Mouse (Mus musculus) left cerebral cortex, adult 18-20 months (tissue): ENCODE data around the gene Il12a. TPM values are rescaled to one million over a fixed set of nuclear protein-coding genes. Genes with fewer than 3 reads are reported as not detected.

ENCODE experiments used
- DNase-seq, 2 experiments: peaks; one replicate each; pipeline ENCODE4 v3.0.0; 2021 to 2022; ENCODE audit warnings: low spot score in 2 of 2, mixed read lengths in 1 of 2
- long read RNA-seq, 2 experiments: library from polyadenylated mRNA; stranded (forward); transcript quantifications; one replicate each; pipeline ENCODE4 v2.0.0; 2021
- total RNA-seq, 2 experiments: library from RNA; stranded (reverse); gene quantifications; 2 replicates each; pipeline ENCODE4 v1.2.3; 2021

Il12a gene
- total RNA-seq: 1 to 10 TPM; 4.6 to 4.7 TPM
- long read RNA-seq, experiment 1, partial matches to known transcripts: 0 of 5 reads
- long read RNA-seq, experiment 1, other reads (novel, unspliced or antisense): 3 of 5 reads
- long read RNA-seq, experiment 2, partial matches to known transcripts: 1 of 5 reads
- long read RNA-seq, experiment 2, other reads (novel, unspliced or antisense): 2 of 5 reads

- DNase-seq: no peak
Observed at GRCm38 (mm10) chr3:68690344-68690743, at the start of gene Il12a. Gene Il12a, plus strand, starts transcription at chr3:68690644.

GRCm38 (mm10) chr3:68642935-68643334 is 47.5 kb upstream of the Il12a start:
- no peak for DNase-seq

DNA sequence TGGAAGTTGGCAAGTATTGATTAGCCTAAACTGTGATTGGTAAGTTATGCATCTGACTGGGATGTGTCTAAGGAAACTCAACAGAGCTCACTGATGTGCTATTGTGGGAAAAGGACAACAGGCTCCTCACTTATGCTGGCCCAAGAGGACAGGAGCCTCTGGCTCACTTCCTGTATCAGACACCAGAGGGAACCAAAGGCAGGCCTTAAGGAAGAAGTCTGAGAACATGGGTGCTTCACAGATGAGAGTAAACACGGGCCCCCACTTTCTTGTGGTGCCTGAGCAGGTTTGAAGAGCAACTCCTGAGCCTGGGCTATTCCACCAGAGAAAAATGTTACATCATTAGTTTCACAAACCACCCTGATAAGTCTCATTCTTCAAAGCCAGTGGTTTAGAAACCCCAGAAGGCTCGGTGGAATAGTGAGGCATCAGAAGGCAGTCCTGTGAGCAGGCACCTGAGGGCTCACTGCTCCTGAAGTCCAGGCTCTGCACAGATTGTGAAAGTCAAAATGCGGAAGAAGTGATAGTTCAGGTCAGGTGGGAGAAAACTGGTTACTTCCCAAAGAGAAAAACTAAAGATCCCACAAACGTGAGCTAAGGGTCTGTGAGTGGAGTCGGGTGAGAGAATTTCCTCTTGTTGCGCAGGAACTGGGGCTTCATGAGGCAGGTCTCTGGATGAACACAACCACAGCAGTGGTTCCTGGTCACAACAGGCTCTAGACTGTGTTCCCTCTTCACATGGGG is 43.9 kb upstream of the Il12a start:
- DNase-seq: peak in 1 of 2 experiments; percentile 44

DNA sequence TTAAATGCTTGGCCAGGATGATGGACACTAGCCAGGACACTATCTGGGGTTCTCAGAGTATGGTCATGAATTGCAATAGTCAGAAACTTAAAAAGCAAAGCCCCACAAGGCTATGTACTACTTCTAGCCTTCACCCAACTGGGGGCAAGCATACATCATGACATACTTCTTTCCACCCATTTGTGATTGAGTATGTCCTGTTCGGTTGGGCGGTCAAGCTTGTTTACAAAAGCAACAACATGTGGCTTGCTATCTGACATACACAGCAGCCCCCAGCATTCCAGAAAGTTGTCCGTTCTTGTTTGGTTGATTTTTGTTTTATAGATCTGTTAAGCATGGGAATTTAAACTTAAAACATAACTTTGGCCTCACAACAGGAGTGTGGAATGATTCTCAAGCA is 43.2 kb upstream of the Il12a start:
- DNase-seq: no peak

DNA sequence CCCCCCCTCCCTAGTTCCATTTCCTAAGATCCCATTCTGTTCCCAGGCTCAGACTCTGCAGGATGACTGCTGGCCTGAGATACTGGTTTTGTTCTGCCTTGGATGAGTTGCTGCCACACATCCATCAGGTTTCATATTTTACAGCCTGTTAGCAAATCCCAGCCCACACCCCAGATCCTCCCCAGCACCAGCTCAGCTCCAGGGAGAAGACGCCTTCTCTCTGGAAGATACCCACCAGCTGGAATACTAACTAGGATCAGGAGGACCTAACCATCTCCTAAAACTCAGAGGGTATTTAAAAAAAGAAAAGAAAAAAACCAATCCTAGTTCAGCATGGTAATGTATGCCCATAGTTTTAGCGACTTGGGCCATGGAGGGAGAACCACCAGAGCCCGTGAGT is 40.2 kb upstream of the Il12a start:
- DNase-seq: peak in 1 of 2 experiments; percentile 38

GRCm38 (mm10) chr3:68656607-68657352 is 33.7 kb upstream of the Il12a start:
- DNase-seq: no peak

- no peak for DNase-seq
Observed at GRCm38 (mm10) chr3:68657589-68658245, 32.7 kb upstream of the Il12a start.

DNA sequence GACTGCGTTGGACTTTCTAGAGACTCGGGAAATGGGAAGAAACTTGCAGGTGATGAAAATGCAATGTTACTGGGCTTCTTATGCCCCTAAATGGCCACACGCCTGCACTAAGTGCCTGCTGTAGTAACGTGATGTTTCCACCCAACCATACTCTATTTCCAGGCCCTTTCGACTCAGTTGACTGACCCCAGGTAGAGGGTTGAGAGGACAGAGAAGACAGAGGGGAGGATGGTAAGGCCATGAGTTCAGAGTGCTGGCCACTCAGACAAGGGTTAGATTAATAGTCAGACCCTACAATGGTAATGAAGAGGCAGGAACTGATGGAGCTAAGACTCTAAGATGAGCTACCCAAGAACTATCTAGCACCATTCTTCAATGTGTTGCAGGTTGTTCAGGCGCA is 30.4 kb upstream of the Il12a start:
- DNase-seq: no peak

- peak in 1 of 2 experiments; percentile 24 for DNase-seq
Observed at GRCm38 (mm10) chr3:68660538-68660937, 29.9 kb upstream of the Il12a start.

- no peak for DNase-seq
Observed at GRCm38 (mm10) chr3:68662386-68662785, 28.1 kb upstream of the Il12a start.

- DNase-seq: no peak
Observed at GRCm38 (mm10) chr3:68664337-68664736, 26.1 kb upstream of the Il12a start.

GRCm38 (mm10) chr3:68666377-68666776 is 24.1 kb upstream of the Il12a start:
- no peak for DNase-seq

- DNase-seq: no peak
Observed at GRCm38 (mm10) chr3:68667852-68668251, 22.6 kb upstream of the Il12a start.

DNA sequence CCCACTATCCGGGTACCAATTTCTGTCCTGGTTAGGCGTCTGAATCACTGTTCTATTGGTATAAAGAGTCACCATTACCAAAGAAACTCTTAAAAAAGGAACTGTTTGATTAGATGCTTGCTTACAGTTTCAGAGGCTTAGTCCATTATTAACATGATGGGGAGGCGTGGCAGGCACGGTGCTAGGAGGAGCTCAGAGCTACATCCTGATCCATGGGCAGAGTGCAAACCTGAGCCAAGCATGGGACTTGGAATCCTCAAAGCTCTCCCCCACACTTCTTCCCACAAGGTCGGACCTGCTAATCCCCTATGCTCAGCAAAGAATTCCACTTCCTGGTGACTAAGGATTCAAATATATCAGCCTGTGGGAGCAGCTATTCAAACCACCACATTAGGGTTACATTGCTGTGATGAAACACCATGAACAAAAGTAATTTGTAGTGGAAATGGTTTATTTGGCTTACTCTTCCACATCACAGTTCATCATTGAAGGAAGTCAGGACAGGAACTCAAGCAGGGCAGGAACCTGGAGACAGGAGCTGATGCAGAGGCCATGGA is 20.9 kb upstream of the Il12a start:
- no peak for DNase-seq

DNA sequence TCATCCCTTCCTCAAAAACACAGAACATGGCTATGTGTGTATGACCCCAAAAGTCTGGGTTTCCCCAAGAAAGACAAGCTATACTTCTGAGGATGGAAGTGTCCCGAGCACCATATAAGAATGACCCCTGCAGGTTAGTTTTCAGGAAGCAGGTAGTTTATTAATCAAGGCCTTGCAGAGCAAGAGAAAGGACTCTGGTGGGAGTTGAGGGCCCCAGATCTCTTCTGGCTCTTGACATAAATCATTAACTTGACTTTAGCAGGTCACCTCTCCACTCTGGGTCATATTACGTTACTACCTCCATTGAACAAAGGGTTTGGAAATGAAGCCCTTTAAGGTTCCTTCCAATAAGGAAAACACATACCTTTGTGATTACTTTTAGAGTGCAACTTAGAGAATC is 15.7 kb upstream of the Il12a start:
- DNase-seq: no peak

DNA sequence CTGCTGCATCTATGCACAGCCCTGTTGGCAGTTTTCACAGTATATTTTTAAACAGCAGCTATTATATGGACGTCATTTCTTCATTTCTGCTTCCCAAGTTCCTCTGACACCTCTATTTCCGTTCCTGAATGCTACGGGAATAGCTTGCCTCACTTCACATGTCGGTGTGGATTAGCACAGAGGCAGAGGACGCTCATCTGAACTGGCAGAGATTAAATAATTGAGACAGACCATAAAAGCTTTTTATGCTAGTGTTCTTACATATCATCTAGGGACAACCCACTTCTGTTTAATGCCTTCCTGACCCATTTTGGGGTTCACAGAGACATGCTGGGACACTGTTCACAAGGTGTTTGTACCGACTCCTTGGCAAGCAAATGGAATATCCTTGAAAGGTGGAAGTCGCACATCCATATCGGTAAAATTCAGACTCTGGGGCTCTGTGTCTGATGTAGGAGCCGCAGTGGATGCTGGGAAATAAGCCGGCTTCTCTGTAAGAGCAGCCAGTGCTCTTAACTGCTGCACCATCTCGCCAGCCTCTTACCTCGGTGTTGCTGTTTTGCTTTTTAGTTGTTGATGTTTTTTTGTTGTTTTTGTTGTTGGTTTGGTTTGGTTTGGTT is 15.1 kb upstream of the Il12a start:
- peak in 1 of 2 experiments; percentile 45 for DNase-seq

DNA sequence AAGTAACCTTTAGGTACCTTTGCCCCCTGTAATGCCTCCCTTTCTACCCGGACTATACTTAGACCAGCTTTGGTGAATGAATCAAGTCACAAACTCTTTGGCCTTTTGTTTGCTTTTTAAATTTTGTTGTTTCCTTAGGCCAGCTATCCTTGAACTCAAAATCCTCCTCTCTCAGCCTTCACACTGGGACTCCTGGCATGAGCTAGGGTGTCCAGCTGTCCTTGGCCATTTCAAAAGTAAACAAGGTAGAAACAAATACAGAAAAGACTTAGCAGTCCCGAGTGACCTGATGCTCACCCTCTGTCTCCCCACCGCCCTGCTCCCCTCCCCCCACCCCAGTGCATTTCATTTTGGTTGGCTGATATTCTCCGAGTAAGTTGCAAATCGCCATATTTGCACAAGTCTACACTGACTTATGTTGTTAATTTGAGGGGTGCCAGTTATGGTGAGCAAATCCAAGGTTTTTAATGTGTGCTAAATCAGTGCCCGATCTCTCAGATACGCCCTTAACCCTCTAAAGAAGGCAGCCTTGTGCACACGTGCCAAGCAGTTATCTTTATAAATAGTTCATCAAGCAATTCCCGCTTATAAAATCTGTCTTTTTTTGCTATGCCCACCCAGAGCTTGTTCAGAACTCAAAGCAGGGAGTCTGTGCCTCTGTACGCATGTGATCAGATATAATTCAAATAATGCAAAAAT is 14.3 kb upstream of the Il12a start:
- no peak for DNase-seq

DNA sequence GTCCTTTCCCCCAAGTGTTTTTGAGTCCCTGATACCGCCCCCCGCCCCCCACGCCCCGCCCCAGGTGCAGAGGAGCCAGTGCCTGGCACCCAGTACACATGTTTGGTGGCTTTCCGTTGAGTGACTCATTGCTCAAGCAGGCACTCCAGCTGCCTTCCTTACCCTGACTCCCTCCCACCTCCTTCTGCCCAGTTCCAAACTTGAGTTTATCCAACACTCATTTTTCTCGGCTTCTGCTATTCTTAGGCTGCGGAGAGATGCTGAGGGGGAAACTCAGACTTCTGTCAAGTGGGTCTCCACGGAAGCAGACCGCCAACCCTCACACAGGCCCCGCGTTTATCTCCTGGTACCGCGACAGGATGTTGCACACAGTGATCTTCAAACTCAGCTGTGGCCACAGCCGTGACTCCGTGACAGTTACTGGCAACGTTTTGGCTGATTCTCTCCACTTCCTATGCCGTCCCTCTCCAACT is 13.6 kb upstream of the Il12a start:
- DNase-seq: peak; percentile 72 to 85

- DNase-seq: no peak
Observed at GRCm38 (mm10) chr3:68678805-68679585, 11.4 kb upstream of the Il12a start.
